Mouse (Mus musculus): ENCODE data around the gene Sh2d5.

DNA sequence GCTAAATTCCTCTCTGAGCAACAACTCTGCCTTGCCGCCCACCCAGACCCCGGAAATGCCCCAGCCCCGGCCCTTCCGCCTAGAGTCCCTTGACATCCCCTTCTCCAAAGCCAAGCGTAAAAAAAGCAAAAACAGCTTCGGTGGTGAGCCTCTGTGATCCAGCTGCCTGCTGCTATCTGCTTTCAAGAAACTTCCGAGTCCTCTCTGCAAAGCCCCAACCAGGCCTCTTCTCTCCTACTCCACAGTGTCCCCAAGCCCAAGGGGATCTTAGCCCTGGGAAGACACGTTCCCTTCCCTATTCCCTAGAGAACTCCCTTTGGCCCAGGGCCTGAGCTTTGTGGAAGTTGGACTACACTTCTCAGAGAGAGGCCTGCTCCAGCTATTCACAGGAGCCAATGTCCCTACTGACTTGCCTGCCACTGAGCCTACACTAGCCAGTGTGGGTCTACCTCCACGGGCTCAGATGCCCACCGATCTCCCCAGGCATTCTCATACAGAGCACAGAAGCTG, 51.1 kb downstream of the Sh2d5 start:
- TF ChIP-seq POLR2A (IDR thresholded peaks at IDR 0.05; ENCODE audit: low read depth, low read length) (no peak), CTCF (conservative IDR thresholded peaks at IDR 0.05; ENCODE audit: insufficient read depth, insufficient read length, low read depth, low read length) (no peak)
